Mouse (Mus musculus) cerebral cortex, adult 2 months (tissue): ENCODE results near the gene Crhr1.

Experiments used
- WGBS: fragments of 180-500 bp; shearing (Covaris S2); methylation state at CpG from one replicate; pipeline ENCODE4 v1.1.7; 2018; 5-methylcytosine and 5-hydroxymethylcytosine counted together

The Crhr1 gene

DNA sequence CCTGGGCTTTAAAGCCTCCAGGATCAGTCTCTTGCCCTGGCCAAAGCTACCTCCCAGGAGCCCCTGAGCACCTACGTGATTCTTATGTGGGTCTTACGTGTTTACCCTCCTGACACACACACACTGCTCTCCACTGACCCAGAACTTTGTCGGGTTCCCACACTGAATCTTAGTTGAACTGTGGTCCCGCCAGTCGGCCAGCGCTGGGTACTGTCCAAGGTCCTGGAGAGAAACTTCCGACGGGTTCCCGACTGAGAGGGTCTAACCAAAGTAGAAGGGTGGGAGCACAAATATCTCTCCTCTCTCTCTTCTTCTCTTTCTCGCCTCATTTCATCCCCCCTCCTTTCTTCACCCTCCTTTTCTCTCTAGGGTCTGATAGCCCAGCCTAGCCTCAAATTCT lies 65.2 kb downstream of the Crhr1 start:
- 42% methylated on average over 10 of the region's 10 CpGs for WGBS

DNA sequence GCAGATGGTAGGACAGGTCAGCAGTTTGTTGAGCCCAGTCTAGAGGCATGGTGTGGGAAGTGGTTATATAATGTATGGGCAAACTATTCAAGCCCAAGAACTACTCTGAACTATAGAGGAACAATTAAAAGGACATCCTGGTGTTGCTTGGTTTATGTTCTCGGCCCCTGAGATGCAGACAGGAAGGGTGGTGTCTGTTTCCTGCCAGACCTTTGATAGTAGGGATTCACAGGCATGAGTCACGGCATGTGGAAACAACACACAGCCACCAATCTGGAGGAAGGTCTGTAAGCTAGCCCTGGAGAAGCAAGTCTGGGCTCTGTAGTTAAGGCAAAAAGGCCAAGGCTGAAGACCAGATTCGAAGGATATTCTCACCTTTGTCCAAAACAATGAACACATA lies 70.6 kb downstream of the Crhr1 start:
- 85% methylated on average over 3 of the region's 3 CpGs for WGBS

DNA sequence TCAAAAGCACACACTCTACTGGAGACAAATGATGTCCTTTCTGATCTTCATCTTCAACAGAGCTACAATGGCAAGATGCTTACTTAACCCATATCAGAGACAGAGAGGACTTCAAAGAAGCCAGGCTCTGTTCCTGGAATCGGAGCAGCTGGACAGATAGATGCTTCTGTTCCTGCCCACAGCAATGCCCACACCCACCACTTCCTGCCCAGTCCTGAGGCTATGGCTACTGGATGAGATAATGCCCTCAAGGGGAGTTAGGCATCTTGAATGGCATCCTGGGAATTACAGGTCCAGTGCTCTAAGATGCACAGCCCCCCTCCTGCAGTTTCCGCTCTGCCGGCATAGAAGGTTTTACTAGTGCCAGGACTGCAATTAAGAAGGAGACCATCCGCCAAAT lies 73.9 kb downstream of the Crhr1 start:
- WGBS: 61% methylated on average over 4 of the region's 4 CpGs

DNA sequence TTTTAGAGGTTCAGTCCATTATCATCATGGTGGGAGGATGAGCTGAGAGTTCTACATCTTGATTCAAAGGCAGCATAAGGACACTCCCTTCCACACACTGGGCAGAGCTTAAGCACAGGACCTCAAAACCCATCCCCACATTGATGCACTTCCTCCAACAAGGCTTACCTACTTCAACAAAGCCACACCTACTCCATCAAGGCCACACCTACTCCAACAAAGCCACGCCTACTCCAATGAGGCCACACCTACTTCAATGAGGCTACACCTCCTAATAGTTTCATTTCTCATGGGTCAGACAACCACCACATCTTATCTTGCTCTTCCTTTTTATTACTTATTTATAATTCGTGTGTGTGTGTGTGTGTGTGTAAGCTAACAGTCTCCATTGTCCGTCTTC lies 76.4 kb downstream of the Crhr1 start:
- 82% methylated on average over 3 of the region's 3 CpGs for WGBS

DNA sequence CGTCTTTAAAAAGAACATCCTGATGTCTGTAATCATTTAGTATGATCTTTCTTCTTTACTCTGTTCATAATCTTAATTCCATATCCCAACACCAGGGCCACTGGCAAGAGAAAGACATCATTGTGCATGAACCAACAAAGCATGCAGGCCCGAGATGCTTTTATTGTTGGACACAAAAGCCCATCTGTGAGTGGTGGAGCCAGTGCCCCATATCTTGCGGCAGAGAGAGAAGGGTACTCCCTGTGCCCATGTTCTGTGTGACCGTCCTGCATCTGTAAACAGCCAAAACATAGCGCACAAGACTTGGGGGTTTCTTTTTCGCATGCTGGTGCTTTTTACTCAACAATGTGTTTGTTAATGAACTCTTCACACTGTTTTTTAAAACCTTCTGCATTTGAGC lies 78.6 kb downstream of the Crhr1 start:
- 79% methylated on average over 6 of the region's 6 CpGs for WGBS

DNA sequence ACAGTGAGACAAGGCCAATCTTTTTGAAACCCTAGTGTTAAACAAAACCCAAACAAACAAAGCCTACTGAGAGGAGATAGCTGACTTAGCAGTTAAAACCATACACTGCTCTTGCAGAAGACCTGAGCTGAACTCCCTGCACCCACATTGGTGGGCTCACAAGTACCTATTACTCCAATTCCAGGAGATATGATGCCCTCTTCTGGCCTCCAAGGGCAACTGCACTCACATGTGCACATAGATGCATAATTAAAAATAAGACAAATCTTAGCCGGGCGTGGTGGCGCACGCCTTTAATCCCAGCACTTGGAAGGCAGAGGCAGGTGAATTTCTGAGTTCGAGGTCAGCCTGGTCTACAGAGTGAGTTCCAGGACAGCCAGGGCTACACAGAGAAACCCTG lies 81.5 kb downstream of the Crhr1 start:
- 93% methylated on average over 5 of the region's 5 CpGs for WGBS

DNA sequence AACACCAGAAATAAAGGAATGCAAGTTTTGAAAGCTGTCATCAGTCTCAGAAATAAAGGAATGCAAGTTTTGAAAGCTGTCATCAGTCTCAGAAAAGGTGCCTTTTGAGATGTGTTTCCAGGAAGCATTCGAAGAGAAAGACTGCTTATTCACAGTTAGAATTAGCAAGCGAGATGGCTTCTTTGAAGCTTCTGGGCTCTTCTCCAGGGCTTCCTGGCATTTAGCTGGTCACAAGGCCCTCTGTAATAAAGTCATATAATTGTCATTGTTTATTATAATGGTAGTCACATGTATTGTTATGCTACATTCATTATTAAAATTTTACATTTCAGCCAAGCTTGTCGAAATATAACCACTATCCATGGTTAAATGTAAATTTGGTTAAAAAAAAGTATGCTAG lies 85.4 kb downstream of the Crhr1 start:
- 43% methylated on average over 3 of the region's 3 CpGs for whole genome bisulfite sequencing

DNA sequence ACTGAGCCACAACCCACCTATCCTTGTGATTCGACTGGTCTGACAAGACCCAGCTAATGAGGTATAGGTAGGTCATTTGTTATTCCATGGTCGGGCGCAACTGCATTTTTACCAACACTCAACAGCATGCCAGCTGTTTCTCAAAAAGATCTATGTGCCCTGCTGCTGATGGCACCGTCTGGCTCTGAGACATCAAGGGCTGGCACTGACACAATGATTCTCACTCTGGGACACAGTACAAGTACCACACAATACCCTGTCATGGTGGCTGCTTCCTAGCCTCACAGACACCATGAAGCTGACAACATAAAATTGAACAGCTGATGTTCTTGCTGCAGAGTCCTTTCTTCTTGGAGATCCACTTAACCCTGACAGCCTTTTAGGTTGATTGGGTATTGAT lies 87.6 kb downstream of the Crhr1 start:
- WGBS: 70% methylated on average over 4 of the region's 4 CpGs

DNA sequence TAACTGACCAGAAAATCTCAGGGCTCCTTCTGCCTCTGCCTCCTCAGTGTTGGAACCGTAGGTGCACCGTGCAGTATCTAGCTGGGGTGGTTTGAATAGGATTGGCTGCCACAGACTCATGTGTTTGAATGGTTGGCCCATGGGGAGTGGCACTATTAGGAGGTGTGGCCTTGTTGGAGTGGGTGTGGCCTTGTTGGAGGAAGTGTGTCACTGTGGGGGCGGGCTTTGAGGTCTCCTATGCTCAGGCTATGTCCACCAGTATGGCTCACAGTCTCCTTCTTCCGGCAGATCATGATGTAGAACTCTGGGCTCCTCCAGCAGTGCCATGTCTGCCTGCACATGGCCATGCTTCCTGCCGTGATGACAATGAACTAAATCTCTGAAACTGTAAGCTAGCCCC lies 89.1 kb downstream of the Crhr1 start:
- 77% methylated on average over 5 of the region's 5 CpGs for WGBS

DNA sequence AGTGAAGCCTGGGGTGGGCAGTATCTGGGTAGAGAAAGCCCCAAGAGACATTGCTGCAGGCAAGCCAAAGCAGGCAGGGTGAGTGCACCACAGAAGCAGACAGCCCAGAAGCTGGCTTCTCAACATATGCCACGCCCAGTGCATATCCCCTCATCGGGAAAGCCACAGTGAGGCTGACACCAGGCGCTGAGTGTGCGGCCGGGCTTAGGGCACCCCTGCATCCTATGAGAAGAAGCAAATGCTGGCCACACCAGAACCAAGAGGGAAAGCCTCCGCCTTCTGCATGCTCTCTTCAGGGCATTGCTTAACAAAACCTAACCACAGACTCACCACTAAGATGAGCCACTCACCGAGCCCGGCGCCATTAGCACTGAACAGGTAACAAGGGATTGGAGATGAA lies 90.6 kb downstream of the Crhr1 start:
- 92% methylated on average over 9 of the region's 9 CpGs for WGBS
